Mouse (Mus musculus) limb, embryonic 12.5 days (tissue): ENCODE data around the gene Arhgap18. TPM values are rescaled to one million over a fixed set of nuclear protein-coding genes. Genes with fewer than 3 reads are reported as not detected.

ENCODE experiments used
- ATAC-seq: fragments of 200-750 bp; cut with Nextera tagmentation; 2 replicates; pipeline ENCODE4 v1.8.0; 2017; ENCODE audit warnings: low read depth, moderate TSS enrichment; ENCODE audit not compliant: insufficient number of reproducible peaks, insufficient read depth, low FRiP score, low TSS enrichment
- H3K27ac ChIP-seq: fragments of 300-500 bp; sonication (generic); 2 replicates; pipeline ENCODE4 v1.5.1; 2016; ENCODE audit warnings: mild to moderate bottlenecking, moderate library complexity
- H3K27me3 ChIP-seq: fragments of 300-500 bp; sonication (generic); 2 replicates; pipeline ENCODE4 v1.6.1; 2016; ENCODE audit warnings: mild to moderate bottlenecking, moderate library complexity
- H3K36me3 ChIP-seq: fragments of 300-500 bp; sonication (generic); 2 replicates; pipeline ENCODE4 v1.6.1; 2016; ENCODE audit warnings: mild to moderate bottlenecking, moderate library complexity
- H3K4me1 ChIP-seq: fragments of 300-500 bp; sonication (generic); replicated peaks from 2 replicates; pipeline ENCODE4 v1.6.1; 2016
- H3K4me2 ChIP-seq: fragments of 300-500 bp; sonication (generic); 2 replicates; pipeline ENCODE4 v1.6.1; 2016; ENCODE audit warnings: mild to moderate bottlenecking, moderate library complexity
- H3K4me3 ChIP-seq: fragments of 300-500 bp; sonication (generic); replicated peaks from 2 replicates; pipeline ENCODE4 v1.5.1; 2016; ENCODE audit warnings: mild to moderate bottlenecking
- H3K9ac ChIP-seq: fragments of 300-500 bp; sonication (generic); replicated peaks from 2 replicates; pipeline ENCODE4 v1.6.1; 2016; ENCODE audit warnings: mild to moderate bottlenecking, moderate library complexity
- H3K9me3 ChIP-seq: fragments of 300-500 bp; sonication (generic); 2 replicates; pipeline ENCODE4 v1.6.1; 2016; ENCODE audit warnings: mild to moderate bottlenecking, moderate library complexity
- WGBS: fragments of 180-500 bp; shearing (Covaris S2); methylation state at CpG from one replicate; pipeline ENCODE4 v1.1.7; 2016; 5-methylcytosine and 5-hydroxymethylcytosine counted together
- polyA plus RNA-seq: library from polyadenylated mRNA; unstranded; fragments of >200 nt; fragmentation: Nextera tagmentation; extraction: Ambion mirVana; gene quantifications from 2 replicates; pipeline ENCODE4 v1.2.1, GENCODE M21; 2016

Gene Arhgap18
- polyA plus RNA-seq, 1 experiment from 2014 or later: 16.6 TPM

- no peak for ATAC-seq
- no peak overlapping the region for H3K4me2 ChIP-seq
- no peak overlapping the region for H3K27ac ChIP-seq
- H3K9ac ChIP-seq: no peak overlapping the region
- H3K36me3 ChIP-seq: no peaks in the 10 kb centered on the region
- H3K4me1 ChIP-seq: no peaks in the 10 kb centered on the region
- H3K4me3 ChIP-seq: no peak overlapping the region
- H3K9me3 ChIP-seq: no peaks in the 10 kb centered on the region
- no peaks in the 10 kb centered on the region for H3K27me3 ChIP-seq
- WGBS: 86% methylated on average over 5 of the region's 5 CpGs
Observed at GRCm38 (mm10) chr10:26810810-26811209, 57.6 kb downstream of the Arhgap18 start.

DNA sequence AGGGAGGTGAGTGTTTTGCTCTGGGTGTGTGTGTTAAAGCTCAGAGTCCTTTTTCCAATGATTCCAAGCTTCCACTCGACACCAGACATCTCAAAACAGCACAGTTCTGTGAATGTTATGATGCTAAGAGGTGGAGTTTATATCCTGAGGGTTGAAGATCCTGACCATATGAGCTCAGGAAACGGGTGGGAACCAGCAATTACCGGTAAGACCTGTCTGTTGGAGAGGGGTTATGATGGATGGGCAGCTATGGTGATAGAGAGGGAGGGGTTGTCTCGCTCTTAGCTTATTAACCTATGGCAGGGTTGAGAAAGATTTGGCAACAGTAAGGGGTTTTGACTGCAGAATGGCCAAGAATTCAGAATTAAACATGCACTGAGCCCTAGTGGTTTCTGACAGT lies 58.1 kb downstream of the Arhgap18 start:
- no peak for ATAC-seq
- Histone ChIP-seq H3K4me3 (no peak overlapping the region), H3K27me3 (no peaks in the 10 kb centered on the region), H3K27ac (no peak overlapping the region), H3K9me3 (no peaks in the 10 kb centered on the region), H3K4me2 (no peak overlapping the region), H3K4me1 (no peaks in the 10 kb centered on the region), H3K9ac (no peak overlapping the region), H3K36me3 (no peaks in the 10 kb centered on the region)
- 61% methylated on average over 4 of the region's 4 CpGs for WGBS

- ATAC-seq: no peak
- H3K9me3 ChIP-seq: no peaks in the 10 kb centered on the region
- 96% methylated on average over 8 of the region's 8 CpGs for WGBS
Observed at GRCm38 (mm10) chr10:26815646-26816045, 62.4 kb downstream of the Arhgap18 start.

DNA sequence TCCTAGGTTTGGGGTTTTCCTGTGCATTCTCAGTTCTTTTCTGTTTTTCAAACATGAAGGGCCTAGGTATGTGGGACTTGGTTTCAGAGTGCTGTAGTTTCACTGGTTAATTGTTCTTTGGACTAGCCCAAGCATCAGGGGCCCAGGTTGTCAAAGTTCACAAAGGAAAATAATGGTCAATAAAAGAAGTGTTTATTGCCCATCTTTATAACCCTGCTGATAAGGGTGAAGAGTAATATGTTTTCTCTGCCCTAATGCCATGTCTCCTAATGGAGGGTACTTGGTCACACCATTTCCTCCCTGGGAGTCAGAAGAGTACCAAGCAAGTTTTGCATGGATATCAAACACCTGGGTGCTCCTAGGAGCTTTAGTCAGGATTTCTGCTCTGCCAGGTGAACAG lies 67.1 kb downstream of the Arhgap18 start:
- Histone ChIP-seq H3K27ac (no peak overlapping the region), H3K9me3 (no peaks in the 10 kb centered on the region), H3K36me3 (no peaks in the 10 kb centered on the region), H3K4me3 (no peak overlapping the region), H3K4me1 (0 out of 2 replicates have a peak, but pooled peaks cover 4% of the 10 kb centered on the region), H3K9ac (no peak overlapping the region), H3K4me2 (no peak overlapping the region), H3K27me3 (no peaks in the 10 kb centered on the region)
- no peak for ATAC-seq

More at GRCm38 (mm10) chr10:26815646-26816045, 62.4 kb downstream of the Arhgap18 start:
- no peaks in the 10 kb centered on the region for H3K27me3 ChIP-seq
- no peak overlapping the region for H3K4me3 ChIP-seq
- no peak overlapping the region for H3K4me2 ChIP-seq
- H3K9ac ChIP-seq: no peak overlapping the region
- H3K27ac ChIP-seq: no peak overlapping the region
- H3K4me1 ChIP-seq: no peaks in the 10 kb centered on the region
- no peaks in the 10 kb centered on the region for H3K36me3 ChIP-seq

GRCm38 (mm10) chr10:26820936-26821335 lies 67.7 kb downstream of the Arhgap18 start:
- Histone ChIP-seq H3K9me3 (no peaks in the 10 kb centered on the region), H3K4me1 (0 out of 2 replicates have a peak, but pooled peaks cover 6% of the 10 kb centered on the region), H3K4me3 (no peak overlapping the region), H3K9ac (no peak overlapping the region), H3K27ac (no peak overlapping the region), H3K36me3 (no peaks in the 10 kb centered on the region), H3K27me3 (no peaks in the 10 kb centered on the region), H3K4me2 (no peak overlapping the region)
- 56% methylated on average over 1 of the region's 1 CpGs for WGBS
- no peak for ATAC-seq

GRCm38 (mm10) chr10:26823997-26824396 lies 70.8 kb downstream of the Arhgap18 start:
- no peaks in the 10 kb centered on the region for H3K9me3 ChIP-seq
- no peak overlapping the region for H3K9ac ChIP-seq
- no peak overlapping the region for H3K4me3 ChIP-seq
- no peak overlapping the region for H3K27ac ChIP-seq
- H3K4me1 ChIP-seq: 0 out of 2 replicates have a peak, but pooled peaks cover 6% of the 10 kb centered on the region
- no peaks in the 10 kb centered on the region for H3K27me3 ChIP-seq
- whole genome bisulfite sequencing: 77% methylated on average over 5 of the region's 5 CpGs
- no peak for ATAC-seq
- no peaks in the 10 kb centered on the region for H3K36me3 ChIP-seq
- H3K4me2 ChIP-seq: no peak overlapping the region

- Histone ChIP-seq H3K4me2 (no peak overlapping the region), H3K9ac (no peak overlapping the region), H3K4me3 (no peak overlapping the region), H3K4me1 (0 out of 2 replicates have a peak, but pooled peaks cover 6% of the 10 kb centered on the region), H3K27ac (no peak overlapping the region), H3K9me3 (no peaks in the 10 kb centered on the region), H3K27me3 (no peaks in the 10 kb centered on the region), H3K36me3 (no peaks in the 10 kb centered on the region)
- WGBS: 78% methylated on average over 8 of the region's 8 CpGs
- no peak for ATAC-seq
Observed at GRCm38 (mm10) chr10:26825246-26825889, 72.1 kb downstream of the Arhgap18 start.

DNA sequence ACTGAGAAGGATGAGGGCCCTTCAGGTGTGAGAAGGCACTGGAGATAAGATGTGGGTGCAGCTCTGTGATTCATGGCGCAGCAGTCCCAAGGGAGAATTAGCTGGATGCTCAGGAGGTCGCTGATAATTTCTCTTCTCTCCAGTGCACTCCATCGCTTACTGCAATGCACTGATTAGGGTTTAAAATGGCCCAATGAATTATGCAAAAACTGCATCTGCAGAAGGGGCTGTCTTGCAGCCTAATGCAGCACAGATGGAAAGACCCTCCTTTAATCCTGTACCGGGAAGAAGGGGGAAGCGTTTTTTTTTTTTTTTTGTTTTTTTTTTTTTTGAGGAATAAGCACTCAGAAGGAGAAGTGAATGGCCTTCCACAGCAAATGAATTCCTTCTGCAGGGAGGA lies 74.1 kb downstream of the Arhgap18 start:
- H3K9ac ChIP-seq: no peak overlapping the region
- ATAC-seq: no peak
- H3K4me3 ChIP-seq: no peak overlapping the region
- 36% methylated on average over 5 of the region's 5 CpGs for WGBS
- H3K27ac ChIP-seq: no peak overlapping the region
- no peak overlapping the region for H3K4me2 ChIP-seq
- H3K4me1 ChIP-seq: 0 out of 2 replicates have a peak, but pooled peaks cover 6% of the 10 kb centered on the region
- no peaks in the 10 kb centered on the region for H3K27me3 ChIP-seq
- H3K9me3 ChIP-seq: no peaks in the 10 kb centered on the region
- no peaks in the 10 kb centered on the region for H3K36me3 ChIP-seq

- WGBS: 81% methylated on average over 9 of the region's 9 CpGs
- Histone ChIP-seq H3K4me3 (no peak overlapping the region), H3K9me3 (no peaks in the 10 kb centered on the region), H3K4me2 (no peak overlapping the region), H3K27me3 (no peaks in the 10 kb centered on the region), H3K27ac (no peak overlapping the region), H3K4me1 (0 out of 2 replicates have a peak, but pooled peaks cover 6% of the 10 kb centered on the region), H3K36me3 (no peaks in the 10 kb centered on the region), H3K9ac (no peak overlapping the region)
- no peak for ATAC-seq
Observed at GRCm38 (mm10) chr10:26828412-26829137, 75.4 kb downstream of the Arhgap18 start.

- H3K36me3 ChIP-seq: no peaks in the 10 kb centered on the region
- H3K4me1 ChIP-seq: no peaks in the 10 kb centered on the region
- no peaks in the 10 kb centered on the region for H3K27me3 ChIP-seq
- no peaks in the 10 kb centered on the region for H3K9me3 ChIP-seq
- no peak for ATAC-seq
- no peak overlapping the region for H3K9ac ChIP-seq
- H3K4me2 ChIP-seq: no peak overlapping the region
- no peak overlapping the region for H3K27ac ChIP-seq
- H3K4me3 ChIP-seq: no peak overlapping the region
- WGBS: 87% methylated on average over 3 of the region's 3 CpGs
Observed at GRCm38 (mm10) chr10:26832068-26832467, 78.8 kb downstream of the Arhgap18 start.

GRCm38 (mm10) chr10:26832669-26833249 lies 79.5 kb downstream of the Arhgap18 start:
- Histone ChIP-seq H3K4me1 (no peaks in the 10 kb centered on the region), H3K27me3 (no peaks in the 10 kb centered on the region), H3K36me3 (no peaks in the 10 kb centered on the region), H3K9me3 (no peaks in the 10 kb centered on the region), H3K4me2 (no peak overlapping the region), H3K27ac (no peak overlapping the region), H3K4me3 (no peak overlapping the region), H3K9ac (no peak overlapping the region)
- no peak for ATAC-seq
- WGBS: 96% methylated on average over 3 of the region's 3 CpGs
